Mouse (Mus musculus): ENCODE data around the gene Fjx1.

GRCm38 (mm10) chr2:102464342-102464732 is 12.0 kb upstream of the Fjx1 start:
- TF ChIP-seq CTCF (IDR thresholded peaks at IDR 0.05; ENCODE audit: low read depth) (no peak), EP300 (IDR thresholded peaks at IDR 0.05; ENCODE audit: low read depth) (no peak)
